Mouse (Mus musculus): ENCODE data around the gene Chd2.

The Chd2 gene

DNA sequence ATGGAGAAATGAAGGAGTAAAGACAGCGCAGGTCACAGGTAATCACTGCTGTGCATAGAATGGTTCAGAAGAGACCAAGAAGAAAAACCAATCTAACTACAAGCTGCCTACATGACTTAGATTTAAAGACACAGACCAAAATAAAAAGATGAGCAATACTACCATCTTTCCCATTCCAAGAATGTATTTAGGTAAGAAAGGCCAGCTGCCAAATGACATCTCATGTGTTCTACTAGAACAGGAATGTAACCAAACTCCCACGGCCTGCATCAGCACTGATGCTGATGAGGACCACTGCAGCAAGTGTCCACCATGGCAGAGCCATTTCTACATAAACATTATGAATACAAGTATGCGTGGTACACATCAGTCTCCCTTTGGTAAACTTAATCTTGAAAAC lies 73.9 kb downstream of the Chd2 start:
- in situ Hi-C loops (cut with MboI; ENCODE audit: low sequenced_read_pairs) = no loop called here

DNA sequence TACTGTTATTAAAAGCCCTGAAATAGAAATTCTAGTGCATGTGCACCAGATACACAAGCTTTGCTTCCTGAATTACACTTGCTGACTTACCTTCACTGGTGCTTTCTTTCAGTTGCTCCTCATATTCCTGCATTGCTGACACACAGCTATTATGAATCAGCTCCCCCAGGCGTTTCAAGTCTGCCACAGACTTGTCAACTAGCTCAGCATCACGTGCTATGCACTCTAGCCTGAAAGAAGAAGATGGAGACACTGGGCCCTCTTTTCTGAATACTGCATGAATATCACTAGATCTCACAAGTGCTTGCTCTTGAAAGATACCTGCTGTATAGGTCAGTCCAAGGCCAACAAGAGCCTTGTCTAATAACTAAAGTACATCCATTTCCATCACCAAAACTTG lies 78.1 kb downstream of the Chd2 start:
- in situ Hi-C loops (cut with MboI; ENCODE audit: low sequenced_read_pairs) = no loop called here

DNA sequence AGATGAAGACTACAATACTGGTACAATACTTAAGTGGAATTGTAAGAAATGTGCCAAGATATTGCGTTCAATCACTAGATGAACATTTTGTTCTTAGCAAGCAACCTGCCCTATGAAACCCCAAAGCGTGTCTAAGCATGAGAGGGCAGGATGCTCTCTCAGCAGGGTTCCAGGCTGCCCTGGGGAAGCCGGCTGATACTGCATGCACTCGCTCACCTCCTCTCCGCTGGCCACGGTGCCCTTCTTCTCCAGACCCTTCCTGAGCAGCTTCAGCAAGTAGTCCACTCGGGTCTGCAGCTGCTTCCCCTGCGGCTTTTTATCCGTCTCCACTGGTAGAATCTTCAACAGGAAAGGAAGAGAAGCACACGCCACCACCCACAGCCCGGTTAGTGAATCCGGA lies 87.5 kb downstream of the Chd2 start:
- in situ Hi-C loops (cut with MboI; ENCODE audit: low sequenced_read_pairs) = no loop called here

DNA sequence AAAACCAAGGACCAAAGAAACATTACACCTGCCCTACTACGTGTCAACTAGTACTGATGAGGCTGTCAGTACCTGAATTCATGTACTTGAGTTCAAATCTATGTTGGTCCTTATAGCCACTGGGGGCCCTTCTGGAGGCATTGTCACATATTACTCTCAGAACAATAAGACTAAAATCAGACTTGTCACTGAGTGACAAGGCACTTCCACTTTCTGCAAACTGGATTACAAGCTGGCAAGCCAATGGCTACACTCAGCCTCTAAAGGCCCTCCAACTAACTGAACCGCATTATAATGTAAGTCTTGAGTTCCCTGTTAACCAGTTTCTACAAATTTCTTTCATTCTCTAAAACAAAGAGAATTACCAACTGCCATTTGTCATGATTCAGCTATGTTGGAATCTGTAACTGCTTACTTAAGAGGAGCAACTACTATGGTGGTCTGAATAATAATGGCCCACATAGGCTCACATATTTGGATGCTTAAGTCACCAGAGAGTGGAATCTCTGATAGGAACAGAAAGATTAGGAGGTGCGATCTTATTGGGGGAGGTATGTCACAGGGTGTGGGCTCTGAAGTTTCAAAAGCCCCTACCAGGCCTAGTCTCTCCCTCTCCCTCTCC lies 89.3 kb downstream of the Chd2 start:
- in situ Hi-C loops (cut with MboI; ENCODE audit: low sequenced_read_pairs) = no loop called here

DNA sequence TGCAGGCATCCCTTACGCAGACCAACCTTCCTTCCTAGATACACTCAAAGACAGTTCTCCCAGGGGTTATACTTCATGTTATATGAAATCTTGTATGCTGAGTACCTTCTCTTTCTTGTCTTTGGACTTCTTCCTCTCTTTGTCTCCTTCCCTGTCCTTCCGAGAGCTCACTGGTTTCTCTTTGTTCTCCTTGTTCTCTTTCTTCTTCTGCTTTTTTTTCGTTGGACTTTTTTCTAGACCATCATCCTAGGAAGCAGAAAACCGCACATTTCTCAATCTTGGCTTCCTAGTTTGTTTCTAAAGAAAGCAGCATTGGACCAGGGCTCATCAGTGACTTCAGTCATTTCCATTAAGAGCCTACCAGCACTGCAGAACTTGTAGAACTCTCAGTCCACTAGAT lies 90.0 kb downstream of the Chd2 start:
- in situ Hi-C loops (cut with MboI; ENCODE audit: low sequenced_read_pairs) = no loop called here

DNA sequence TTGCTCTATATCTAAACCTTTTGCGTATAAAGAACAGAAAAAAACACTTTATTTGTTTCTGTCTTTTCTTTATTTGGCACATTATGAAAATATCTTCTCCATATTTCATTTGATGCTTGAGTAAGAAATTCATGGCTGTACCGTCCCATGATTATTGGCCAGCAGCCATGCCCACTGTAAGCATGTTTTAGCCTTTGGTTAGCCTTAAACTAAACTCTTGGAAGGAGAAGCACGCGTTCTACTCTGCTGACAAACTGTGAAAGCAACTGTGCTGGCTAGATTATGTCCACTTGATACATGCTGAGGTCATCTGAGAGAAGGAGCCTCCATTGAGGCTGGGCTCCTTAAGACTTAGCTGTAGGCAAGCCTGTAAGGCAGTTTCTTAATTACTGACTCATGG lies 99.4 kb downstream of the Chd2 start:
- in situ Hi-C loops (cut with MboI; ENCODE audit: low sequenced_read_pairs) = loop anchor here (5.0 to 25.0 kb wide), 2 partner anchors 65 to 195 kb away; no protein-coding TSS in a partner anchor

DNA sequence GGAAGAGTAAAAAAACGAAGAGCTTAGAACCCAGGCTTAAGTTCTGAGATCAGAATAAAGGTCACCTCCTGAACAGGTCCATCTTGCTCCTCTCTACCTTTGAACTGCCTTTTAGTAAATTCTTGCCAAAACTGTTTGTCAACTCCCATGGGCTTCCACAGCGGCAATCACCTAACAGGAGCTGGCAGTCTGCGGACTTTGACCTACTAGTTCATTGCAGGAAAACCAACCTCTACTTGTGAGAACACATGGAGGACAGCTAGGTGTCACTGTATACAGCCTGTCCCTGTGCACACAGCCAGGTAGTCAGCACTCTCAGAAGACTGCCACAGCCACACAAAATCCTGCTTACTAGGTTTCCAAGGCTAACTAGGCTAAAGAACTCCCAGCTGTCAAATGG lies 99.8 kb downstream of the Chd2 start:
- in situ Hi-C loops (cut with MboI; ENCODE audit: low sequenced_read_pairs) = loop anchor here (5.0 to 25.0 kb wide), 2 partner anchors 65 to 195 kb away; no protein-coding TSS in a partner anchor

DNA sequence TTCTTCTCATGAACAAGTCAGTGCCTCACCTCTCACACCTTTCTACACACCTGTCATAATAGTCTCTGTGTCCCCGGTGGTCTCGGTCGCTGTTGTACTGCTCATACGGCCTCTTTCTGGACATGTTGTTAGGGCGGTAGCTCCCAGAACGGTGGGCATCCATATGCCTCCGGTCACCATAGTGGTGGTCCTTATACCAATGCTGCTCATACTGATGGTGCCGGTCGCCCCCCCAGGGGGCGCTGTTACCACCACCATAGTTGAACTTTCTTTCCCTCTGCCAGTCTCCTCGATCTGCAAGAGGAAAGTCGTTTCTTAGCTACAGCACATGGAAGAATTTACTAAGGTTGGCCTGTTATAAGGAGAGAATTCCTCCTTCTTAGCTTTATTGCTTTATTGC lies 105.9 kb downstream of the Chd2 start:
- in situ Hi-C loops (cut with MboI; ENCODE audit: low sequenced_read_pairs) = loop anchor here (25.0 kb wide), 1 partner anchor 202 kb away; no protein-coding TSS in a partner anchor

DNA sequence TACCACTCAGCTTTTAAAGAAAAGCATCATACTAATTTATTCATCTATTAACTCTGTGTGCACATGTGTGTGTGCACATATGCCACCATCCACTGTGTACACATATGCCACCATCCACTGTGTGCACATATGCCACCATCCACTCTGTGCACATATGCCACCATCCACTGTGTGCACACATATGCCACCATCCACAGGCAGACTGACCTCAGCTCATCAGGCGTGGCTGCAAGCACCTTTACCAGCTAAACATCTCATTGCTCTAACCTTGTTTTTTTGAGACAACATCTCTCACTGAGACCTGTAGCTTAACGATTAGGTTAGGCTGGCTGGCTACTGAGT lies 107.3 kb downstream of the Chd2 start:
- in situ Hi-C loops (cut with MboI; ENCODE audit: low sequenced_read_pairs) = loop anchor here (25.0 kb wide), 1 partner anchor 203 kb away; no protein-coding TSS in a partner anchor

DNA sequence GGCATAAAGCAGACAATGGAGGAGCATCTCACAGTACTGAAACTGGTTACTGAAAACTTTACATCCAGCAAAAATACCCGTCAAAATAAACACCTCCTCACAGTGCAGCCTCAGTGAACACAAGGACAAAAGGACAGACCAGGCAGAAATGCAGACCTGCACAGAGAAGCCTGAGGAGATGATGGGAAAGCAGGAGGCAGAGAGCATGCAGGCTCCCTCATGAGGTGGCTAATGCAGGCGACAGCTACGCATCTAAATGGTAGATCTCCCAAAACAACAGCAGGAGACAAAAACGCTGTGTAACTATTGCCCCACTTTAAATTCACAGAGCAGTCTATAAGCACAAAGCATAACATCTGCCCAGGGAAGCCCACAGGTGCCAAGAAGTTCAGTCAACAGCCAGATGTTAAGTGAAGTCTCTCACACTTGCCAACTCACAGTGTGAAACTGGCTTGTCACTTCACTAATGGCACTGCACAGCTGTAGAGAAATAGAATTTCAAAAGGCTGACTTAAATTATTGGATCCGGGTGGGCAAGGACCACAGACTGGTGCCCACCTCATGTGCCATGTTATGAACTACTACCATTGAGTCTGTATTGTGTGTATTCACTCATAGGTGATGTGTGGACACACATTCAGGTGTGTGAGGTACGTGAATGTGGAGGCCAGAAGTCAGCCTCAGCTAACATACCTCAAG lies 107.8 kb downstream of the Chd2 start:
- in situ Hi-C loops (cut with MboI; ENCODE audit: low sequenced_read_pairs) = loop anchor here (25.0 kb wide), 1 partner anchor 204 kb away; no protein-coding TSS in a partner anchor

DNA sequence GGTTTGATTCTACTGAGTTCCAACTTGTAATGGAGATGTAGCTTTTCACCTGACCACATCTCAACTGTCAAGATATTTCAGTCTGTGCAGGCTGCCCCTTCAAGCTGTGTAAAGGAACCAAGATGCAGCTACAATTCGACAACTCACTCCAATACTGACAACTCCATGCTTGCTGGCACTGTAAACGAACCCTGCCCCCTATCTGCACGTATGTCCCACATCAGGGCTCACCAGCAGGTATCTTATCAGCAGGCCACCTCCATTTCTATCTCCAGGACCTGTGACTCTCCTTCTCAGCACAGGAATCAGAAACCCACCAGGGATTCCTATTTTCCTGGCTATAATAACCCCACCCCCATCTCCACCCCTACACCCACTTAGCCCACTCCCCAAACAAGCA lies 113.1 kb downstream of the Chd2 start:
- in situ Hi-C loops (cut with MboI; ENCODE audit: low sequenced_read_pairs) = loop anchor here (10.0 to 25.0 kb wide), 2 partner anchors 209 to 1024 kb away; no protein-coding TSS in a partner anchor

DNA sequence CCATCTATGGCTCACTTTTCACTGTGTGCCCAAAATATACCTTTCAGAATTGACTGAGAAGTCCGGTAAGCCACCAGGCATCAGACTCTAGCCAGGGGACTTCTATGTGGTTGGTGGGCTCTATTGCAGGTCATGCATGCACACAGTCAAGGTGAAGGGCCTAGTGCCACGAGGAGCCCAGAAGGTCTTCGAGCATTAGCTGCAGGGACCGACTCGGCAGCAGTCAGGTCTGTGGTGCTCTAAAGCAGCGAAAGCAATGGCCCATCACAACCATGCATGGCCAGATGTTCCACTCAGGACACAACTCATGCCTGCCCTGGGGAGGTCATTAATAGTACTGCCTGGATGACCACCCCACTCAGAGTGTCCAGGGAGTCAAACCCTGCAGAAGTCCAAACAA lies 113.8 kb downstream of the Chd2 start:
- in situ Hi-C loops (cut with MboI; ENCODE audit: low sequenced_read_pairs) = loop anchor here (10.0 to 25.0 kb wide), 2 partner anchors 210 to 1023 kb away; no protein-coding TSS in a partner anchor

DNA sequence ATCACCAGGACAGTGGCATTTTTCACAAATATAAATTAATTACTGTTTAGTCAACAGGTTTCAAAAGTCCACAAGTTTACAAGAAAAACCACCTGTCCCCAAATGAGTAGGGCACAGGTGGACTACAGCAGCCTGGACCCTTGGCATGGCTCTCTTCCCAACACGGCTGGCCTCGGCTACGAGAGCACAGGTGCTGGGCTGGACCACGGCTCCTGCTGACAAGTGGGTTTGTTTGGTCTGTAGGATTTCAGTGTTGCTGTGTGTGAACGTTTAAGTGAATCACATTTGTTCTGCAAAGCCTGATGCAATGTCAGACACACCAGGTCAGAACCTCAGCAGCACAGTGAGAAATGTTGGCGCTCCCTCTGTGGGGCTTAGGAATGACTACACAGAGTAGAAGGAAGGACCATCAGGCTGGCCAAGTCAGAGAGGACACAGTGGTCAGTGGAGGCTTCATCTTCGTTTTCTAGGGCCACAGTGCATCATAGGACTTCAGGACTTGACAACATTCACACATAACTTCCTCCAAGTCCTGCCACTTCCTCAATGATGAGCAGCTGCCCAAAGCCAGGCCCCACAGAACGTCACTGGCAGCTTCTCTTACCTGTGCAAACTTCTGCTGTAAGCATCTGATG lies 114.8 kb downstream of the Chd2 start:
- in situ Hi-C loops (cut with MboI; ENCODE audit: low sequenced_read_pairs) = loop anchor here (10.0 to 25.0 kb wide), 2 partner anchors 210 to 1022 kb away; no protein-coding TSS in a partner anchor

DNA sequence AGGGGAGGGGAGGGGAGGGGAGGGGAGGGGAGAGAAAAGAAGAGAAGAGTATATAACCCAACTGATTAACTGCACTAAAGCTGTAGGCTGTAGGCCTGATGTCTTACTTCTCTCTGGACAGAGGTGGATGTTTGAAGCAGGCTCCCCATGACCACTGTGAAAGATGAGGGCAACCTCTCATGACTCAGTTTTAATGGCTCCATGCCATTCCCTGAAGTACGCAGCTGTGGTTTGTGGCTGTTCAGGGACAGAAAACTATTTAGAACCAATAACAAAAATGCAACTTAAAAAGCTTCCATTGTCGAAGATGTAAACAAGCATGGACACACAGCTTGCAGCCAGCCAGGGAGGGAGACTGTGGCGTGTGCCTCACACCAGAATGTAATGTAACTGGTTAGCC lies 115.4 kb downstream of the Chd2 start:
- in situ Hi-C loops (cut with MboI; ENCODE audit: low sequenced_read_pairs) = loop anchor here (10.0 to 25.0 kb wide), 2 partner anchors 211 to 1021 kb away; no protein-coding TSS in a partner anchor

DNA sequence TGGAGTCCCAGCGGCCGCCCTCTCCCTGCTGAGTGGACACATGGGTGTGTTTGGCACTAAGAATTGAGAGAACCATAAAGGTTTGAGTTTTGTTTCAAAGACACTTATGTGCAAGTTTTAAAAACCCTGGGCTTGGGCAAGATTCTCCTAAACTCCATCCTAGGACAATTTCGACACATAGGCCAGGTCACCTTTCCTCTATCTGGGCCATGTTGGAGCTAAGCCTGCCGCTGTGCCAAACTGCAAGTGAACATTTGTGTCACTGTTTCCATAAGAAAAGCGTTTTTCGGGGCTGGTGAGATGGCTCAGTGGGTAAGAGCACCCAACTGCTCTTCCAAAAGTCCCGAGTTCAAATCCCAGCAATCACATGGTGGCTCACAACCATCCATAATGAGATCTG lies 116.2 kb downstream of the Chd2 start:
- in situ Hi-C loops (cut with MboI; ENCODE audit: low sequenced_read_pairs) = loop anchor here (10.0 to 25.0 kb wide), 2 partner anchors 212 to 1021 kb away; no protein-coding TSS in a partner anchor

DNA sequence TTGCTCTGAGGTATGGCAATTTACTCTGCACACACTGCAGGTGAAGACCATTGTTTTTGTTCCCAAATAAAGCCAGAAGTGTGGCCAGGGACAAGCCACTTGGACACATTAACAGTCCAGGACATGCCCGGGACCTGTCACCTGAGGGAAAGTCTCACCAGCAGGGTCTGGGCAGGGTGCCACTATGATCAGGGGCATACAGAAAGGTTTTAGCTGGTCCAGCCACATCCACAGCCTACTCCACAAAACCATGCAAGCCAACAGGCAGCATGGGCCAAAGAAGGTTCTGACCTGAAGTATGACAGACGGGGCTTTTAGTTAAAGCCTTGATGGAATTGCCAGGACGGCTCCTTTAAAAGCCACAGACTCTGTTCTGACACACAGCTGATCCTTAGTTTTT lies 116.9 kb downstream of the Chd2 start:
- in situ Hi-C loops (cut with MboI; ENCODE audit: low sequenced_read_pairs) = loop anchor here (10.0 to 25.0 kb wide), 2 partner anchors 213 to 1020 kb away; no protein-coding TSS in a partner anchor

DNA sequence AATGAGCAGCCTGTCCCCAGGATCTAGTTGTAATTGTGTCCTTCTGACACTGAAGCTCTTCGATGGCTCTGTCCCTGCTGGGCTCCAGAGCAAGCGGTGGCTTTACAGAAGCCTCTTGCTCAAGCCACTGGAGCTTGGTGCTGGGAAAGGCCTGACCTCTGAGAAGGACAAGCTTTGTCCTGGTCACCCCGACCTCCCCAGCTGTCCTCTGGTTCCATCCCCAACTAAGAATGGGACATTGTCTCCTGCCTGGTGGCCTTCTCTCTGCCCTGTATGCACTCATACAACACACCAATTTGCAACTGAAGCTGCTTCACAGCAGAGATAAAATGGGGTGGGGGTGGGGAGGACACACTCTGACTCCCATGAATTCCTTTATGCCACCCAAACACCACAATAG lies 117.4 kb downstream of the Chd2 start:
- in situ Hi-C loops (cut with MboI; ENCODE audit: low sequenced_read_pairs) = loop anchor here (10.0 kb wide), 1 partner anchor 1019 kb away; no protein-coding TSS in a partner anchor

DNA sequence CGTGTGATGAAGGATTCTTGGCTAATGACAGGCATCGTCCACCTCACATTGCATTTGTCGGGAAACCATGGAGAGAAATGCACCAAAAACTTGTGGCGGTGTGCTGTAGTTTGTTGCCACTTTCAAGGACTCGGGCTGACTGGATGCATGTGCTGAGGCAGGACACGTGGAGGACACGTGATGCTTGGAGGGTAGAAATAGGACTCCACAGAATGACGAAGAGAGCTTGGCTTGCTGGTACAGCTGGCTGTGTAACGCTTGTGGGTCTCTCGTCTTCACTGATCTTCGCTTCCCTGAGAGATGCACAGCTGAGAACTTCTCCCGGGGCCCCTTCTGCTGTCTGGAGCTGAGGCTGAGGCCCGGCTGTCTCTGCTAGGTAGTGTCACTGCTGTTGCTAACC lies 118.4 kb downstream of the Chd2 start:
- in situ Hi-C loops (cut with MboI; ENCODE audit: low sequenced_read_pairs) = loop anchor here (10.0 kb wide), 1 partner anchor 1018 kb away; no protein-coding TSS in a partner anchor

DNA sequence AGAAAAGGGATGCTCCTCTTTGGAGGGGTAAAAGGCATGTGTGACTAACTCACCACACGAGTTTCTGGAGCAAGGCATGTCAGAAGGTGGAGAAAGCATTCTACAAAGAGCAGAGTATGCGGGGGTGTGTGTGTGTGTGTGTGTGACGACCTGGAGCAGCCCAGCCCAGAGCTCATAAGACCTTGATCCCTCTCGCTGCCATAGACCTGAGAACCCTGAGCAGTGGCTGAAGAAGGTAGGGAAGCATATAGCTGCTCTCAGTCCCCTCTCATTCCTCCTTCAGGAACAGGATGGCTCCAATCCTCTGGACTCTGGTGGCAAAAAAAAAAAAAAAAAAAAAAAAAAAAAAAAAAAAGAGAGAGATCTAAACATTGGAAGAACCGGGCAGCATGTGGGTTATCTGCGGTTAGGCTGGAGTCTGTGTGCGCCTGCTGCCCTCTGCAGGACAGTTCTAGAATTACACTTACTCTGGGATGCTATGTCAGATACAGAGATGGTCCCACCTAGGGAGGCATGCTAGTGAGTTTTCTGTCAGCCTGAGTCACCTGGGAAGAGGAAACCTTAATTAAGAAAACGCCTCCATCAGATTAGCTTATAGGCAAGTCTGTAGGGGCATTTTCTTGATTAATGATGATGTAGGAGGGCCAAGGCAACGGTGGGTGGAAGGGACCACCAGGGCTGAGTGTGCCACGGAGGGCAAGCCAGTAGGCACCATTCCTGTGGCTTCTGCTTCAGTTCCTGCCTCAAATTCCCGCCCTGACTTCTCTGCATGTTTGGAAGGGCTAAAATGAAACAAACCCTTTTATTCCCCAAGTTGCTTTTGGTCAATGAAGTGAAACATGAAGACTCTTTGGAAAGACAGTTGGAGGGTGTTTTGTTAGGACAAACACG lies 119.2 kb downstream of the Chd2 start:
- in situ Hi-C loops (cut with MboI; ENCODE audit: low sequenced_read_pairs) = loop anchor here (10.0 kb wide), 1 partner anchor 1018 kb away; no protein-coding TSS in a partner anchor
